Mouse (Mus musculus): ENCODE data around the gene Rad51c. TPM values are rescaled to one million over a fixed set of nuclear protein-coding genes. Genes with fewer than 3 reads are reported as not detected.
"Not testable (repeated sequence)": the region's sequence is repeated elsewhere in the genome, so short reads cannot be mapped to it uniquely, and the experiment has no call there.

Rad51c gene
- polyA plus RNA-seq, 1 experiment from 2014 or later: 4.5 TPM

DNA sequence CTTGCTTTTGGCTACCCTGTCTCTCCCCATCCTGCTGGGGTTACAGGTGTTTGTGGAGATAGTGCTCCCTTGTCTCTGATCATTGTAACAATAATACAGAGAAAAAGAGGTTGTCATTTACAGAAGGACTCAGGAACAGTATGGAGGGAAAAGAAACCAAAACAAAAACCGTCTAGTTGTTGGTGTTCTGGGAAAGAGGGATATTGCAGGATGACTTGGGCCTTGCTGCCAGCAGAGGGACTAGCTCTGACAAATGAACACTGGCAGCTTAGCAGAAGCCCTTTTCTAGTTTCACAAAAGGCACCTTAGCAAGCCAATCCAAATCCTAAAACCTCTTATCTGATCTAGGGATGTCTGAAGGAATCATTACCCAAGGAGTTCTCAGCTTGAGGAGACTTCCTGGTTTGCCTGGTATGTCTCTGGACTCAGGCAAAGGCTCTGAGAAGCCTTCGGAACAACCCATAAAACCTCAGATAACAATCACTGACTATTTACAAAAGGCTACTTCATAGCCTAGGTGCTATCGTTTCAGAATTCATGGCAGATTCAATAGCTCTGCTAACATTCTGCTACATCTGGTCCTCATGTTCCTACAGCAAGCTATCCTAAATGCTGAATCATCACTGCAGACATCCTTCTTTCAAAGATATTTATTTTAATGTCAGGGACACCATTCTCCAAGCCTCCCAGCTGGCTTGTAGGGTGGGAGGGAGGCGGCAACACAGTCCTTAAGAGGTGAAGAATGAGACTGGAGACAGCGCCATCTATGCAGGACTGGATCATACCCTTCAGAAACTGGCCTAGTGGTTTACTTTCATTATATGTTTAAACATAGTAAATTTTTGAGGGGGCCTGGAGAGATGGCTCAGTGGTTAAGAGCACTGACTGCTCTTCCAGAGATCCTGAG is 31.8 kb upstream of the Rad51c start:
- no peak overlapping the region for H3K9ac ChIP-seq (ENCODE audit: low read length)
- DNase-seq (ENCODE audit: low spot score) (no peak), ATAC-seq (no peak)
- no peaks in the 10 kb centered on the region for H3K36me3 ChIP-seq (ENCODE audit: control insufficient read depth, insufficient read depth, low read length)
- WGBS: 67% methylated on average over 5 of the region's 5 CpGs
- H3K27ac ChIP-seq (ENCODE audit: low read depth, low read length): no peak overlapping the region
- H3K4me3 ChIP-seq (ENCODE audit: low read depth, low read length): no peak overlapping the region
- no peaks in the 10 kb centered on the region for H3K27me3 ChIP-seq (replicated peaks; ENCODE audit: control insufficient read depth, insufficient read depth, low read length)
- H3K9me3 ChIP-seq (replicated peaks; ENCODE audit: control insufficient read depth, low read length): no peaks in the 10 kb centered on the region
- no peak overlapping the region for H3K4me2 ChIP-seq (ENCODE audit: low read length)
- no peaks in the 10 kb centered on the region for H3K4me1 ChIP-seq (ENCODE audit: control insufficient read depth, insufficient read depth, low read length)

DNA sequence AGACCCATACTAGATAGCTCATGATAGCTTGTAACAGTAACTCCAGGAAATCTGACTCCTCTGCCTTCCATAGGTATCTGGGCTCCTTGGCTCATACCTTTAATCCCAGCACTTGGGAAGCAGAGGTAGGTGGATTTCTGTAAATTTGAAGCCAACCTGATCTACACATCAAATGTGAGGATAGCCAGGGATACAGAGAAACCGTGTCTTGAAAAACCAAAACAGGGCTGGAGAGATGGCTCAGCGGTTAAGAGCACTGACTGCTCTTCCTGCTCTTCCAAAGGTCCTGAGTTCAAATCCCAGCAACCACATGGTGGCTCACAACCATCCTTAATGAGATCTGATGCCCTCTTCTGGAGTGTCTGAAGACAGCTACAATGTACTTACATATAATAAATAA is 30.4 kb upstream of the Rad51c start:
- not testable (repeated sequence) for H3K4me3 ChIP-seq (ENCODE audit: low read depth, low read length); H3K4me2 ChIP-seq (ENCODE audit: low read length); H3K27ac ChIP-seq (ENCODE audit: low read depth, low read length); ATAC-seq; DNase-seq (ENCODE audit: low spot score); H3K9me3 ChIP-seq (replicated peaks; ENCODE audit: control insufficient read depth, low read length); H3K36me3 ChIP-seq (ENCODE audit: control insufficient read depth, insufficient read depth, low read length); H3K4me1 ChIP-seq (ENCODE audit: control insufficient read depth, insufficient read depth, low read length); H3K27me3 ChIP-seq (replicated peaks; ENCODE audit: control insufficient read depth, insufficient read depth, low read length); H3K9ac ChIP-seq (ENCODE audit: low read length)
- WGBS: 96% methylated on average over 2 of the region's 2 CpGs

DNA sequence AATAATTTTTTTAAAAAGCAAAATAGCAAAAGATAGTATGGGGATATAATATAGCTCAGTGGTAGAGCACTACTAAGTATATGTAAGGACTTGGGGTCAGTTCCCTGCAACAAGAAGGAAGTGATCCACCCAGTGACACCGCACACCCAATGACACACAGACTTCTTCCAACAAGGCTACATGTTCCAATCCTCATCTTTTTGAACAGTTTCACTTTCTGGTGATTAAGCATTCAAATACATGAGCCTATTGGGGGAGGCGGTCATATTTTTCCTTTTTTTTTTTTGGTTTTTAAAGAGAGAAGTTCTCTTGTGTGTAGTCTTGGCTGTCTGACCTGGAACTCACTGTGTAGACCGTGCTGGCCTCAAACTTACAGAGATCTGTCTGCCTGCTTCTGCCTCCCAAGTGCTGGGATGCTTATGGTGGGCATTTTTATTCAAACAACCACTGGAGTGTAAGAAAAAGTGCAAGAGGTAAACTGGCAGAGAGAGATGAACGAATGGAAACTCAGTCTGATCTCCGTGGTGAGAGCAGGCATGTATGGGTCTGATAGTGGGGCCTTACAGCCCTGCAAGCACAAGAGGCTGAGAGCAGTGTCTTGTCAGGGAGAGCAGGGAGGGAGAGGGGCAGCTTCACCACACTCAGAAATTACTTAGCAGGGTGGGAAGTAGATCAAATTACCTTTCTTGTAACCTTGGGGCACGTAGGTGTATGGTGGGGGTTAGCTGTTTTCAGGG is 28.3 kb upstream of the Rad51c start:
- H3K9ac ChIP-seq (ENCODE audit: low read length): no peak overlapping the region
- ATAC-seq: no peak
- H3K4me3 ChIP-seq (ENCODE audit: low read depth, low read length): no peak overlapping the region
- H3K27ac ChIP-seq (ENCODE audit: low read depth, low read length): no peak overlapping the region
- H3K36me3 ChIP-seq (ENCODE audit: control insufficient read depth, insufficient read depth, low read length): no peaks in the 10 kb centered on the region
- no peaks in the 10 kb centered on the region for H3K9me3 ChIP-seq (replicated peaks; ENCODE audit: control insufficient read depth, low read length)
- no peak for DNase-seq (ENCODE audit: low spot score)
- H3K4me1 ChIP-seq (ENCODE audit: control insufficient read depth, insufficient read depth, low read length): no peaks in the 10 kb centered on the region
- no peak overlapping the region for H3K4me2 ChIP-seq (ENCODE audit: low read length)
- WGBS: 51% methylated on average over 6 of the region's 6 CpGs
- no peaks in the 10 kb centered on the region for H3K27me3 ChIP-seq (replicated peaks; ENCODE audit: control insufficient read depth, insufficient read depth, low read length)

DNA sequence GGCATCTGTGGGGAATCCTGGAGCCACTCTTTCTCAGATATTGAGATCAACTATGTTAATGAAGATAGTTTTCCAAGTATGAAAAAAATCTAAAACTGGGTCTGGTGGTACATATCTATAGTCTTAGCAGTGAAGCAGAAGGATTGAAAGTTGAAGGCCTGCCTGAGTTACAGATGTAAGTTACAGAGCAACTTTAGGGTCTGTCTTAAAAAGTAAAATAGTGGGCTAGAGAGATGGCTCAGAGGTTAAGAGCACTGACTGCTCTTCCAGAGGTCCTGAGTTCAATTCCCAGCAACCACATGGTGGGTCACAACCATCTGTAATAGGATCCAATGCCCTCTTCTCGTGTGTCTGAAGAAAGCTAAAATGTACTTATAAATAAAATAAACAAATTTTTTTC is 27.7 kb upstream of the Rad51c start:
- H3K9ac ChIP-seq (ENCODE audit: low read length): no peak overlapping the region
- no peak for DNase-seq (ENCODE audit: low spot score)
- H3K4me3 ChIP-seq (ENCODE audit: low read depth, low read length): no peak overlapping the region
- WGBS: 71% methylated on average over 1 of the region's 1 CpGs
- no peak overlapping the region for H3K4me2 ChIP-seq (ENCODE audit: low read length)
- no peaks in the 10 kb centered on the region for H3K36me3 ChIP-seq (ENCODE audit: control insufficient read depth, insufficient read depth, low read length)
- H3K9me3 ChIP-seq (replicated peaks; ENCODE audit: control insufficient read depth, low read length): no peaks in the 10 kb centered on the region
- no peaks in the 10 kb centered on the region for H3K27me3 ChIP-seq (replicated peaks; ENCODE audit: control insufficient read depth, insufficient read depth, low read length)
- H3K27ac ChIP-seq (ENCODE audit: low read depth, low read length): no peak overlapping the region
- H3K4me1 ChIP-seq (ENCODE audit: control insufficient read depth, insufficient read depth, low read length): no peaks in the 10 kb centered on the region
- no peak for ATAC-seq

DNA sequence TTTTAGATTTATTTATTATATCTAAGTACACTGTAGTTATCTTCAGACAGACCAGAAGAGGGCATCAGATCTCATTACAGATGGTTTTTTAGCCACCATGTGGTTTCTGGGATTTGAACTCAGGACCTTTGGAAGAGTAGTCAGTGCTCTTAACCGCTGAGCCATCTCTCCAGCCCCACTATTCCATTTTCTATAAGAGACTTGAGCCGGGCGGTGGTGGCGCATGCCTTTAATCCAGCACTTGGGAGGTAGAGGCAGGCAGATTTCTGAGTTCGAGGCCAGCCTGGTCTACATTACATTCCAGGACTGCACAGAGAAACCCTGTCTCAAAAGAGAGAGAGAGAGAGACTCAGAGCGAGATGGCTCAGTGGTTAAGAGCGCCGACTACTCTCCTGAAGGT is 27.1 kb upstream of the Rad51c start:
- H3K9ac ChIP-seq (ENCODE audit: low read length); H3K4me3 ChIP-seq (ENCODE audit: low read depth, low read length); H3K4me1 ChIP-seq (ENCODE audit: control insufficient read depth, insufficient read depth, low read length); DNase-seq (ENCODE audit: low spot score); H3K4me2 ChIP-seq (ENCODE audit: low read length); H3K27me3 ChIP-seq (replicated peaks; ENCODE audit: control insufficient read depth, insufficient read depth, low read length); H3K36me3 ChIP-seq (ENCODE audit: control insufficient read depth, insufficient read depth, low read length); H3K27ac ChIP-seq (ENCODE audit: low read depth, low read length); H3K9me3 ChIP-seq (replicated peaks; ENCODE audit: control insufficient read depth, low read length); ATAC-seq: not testable (repeated sequence)
- 93% methylated on average over 8 of the region's 8 CpGs for WGBS

DNA sequence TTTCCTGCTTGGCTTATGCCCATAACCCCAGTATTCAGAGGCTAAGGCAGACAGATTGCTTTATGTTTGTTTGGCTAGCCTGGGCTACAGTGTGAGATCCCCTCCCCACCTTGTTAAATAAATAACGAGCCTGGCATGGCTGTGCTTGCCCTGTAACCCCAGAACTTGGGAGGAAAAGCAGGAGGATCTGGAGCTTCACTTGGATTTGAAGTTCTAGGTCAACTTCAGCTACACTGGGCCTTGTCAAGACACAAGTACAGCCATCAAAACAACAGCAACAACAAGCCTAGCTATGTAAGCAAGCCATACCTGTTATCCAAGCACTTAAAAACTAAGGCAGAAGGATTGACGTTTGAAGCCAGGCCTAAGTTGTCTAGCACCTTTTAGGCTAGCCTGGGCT is 25.6 kb upstream of the Rad51c start:
- Histone ChIP-seq H3K27me3 (replicated peaks; ENCODE audit: control insufficient read depth, insufficient read depth, low read length) (no peaks in the 10 kb centered on the region), H3K27ac (ENCODE audit: low read depth, low read length) (no peak overlapping the region), H3K4me2 (ENCODE audit: low read length) (no peak overlapping the region), H3K4me1 (ENCODE audit: control insufficient read depth, insufficient read depth, low read length) (peaks cover 3% of the 10 kb centered on the region; the same call in 1 of the 2 replicates), H3K4me3 (ENCODE audit: low read depth, low read length) (no peak overlapping the region), H3K9me3 (replicated peaks; ENCODE audit: control insufficient read depth, low read length) (no peaks in the 10 kb centered on the region), H3K9ac (ENCODE audit: low read length) (no peak overlapping the region), H3K36me3 (ENCODE audit: control insufficient read depth, insufficient read depth, low read length) (no peaks in the 10 kb centered on the region)
- WGBS: 73% methylated on average over 2 of the region's 2 CpGs
- ATAC-seq (no peak), DNase-seq (ENCODE audit: low spot score) (no peak)

DNA sequence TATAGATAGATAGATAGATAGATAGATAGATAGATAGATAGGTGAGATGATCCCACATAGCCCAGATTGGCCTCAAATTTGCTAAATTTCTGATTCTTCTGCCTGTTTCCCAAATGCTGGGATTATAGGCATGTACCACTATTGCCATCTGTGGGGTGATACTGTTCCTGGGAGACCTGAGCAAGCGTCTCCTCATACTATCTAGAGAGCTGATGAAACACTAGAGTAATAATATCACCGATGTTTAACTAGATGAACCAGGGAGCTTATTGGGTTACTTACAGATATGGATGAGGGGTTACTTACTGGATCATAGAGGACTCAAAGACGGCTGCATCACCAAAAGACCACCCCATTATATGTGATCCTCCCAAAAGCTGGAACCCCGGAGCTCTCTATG is 24.6 kb upstream of the Rad51c start:
- ATAC-seq: no peak
- H3K4me1 ChIP-seq (ENCODE audit: control insufficient read depth, insufficient read depth, low read length): peaks cover 3% of the 10 kb centered on the region; the same call in 1 of the 2 replicates
- H3K9ac ChIP-seq (ENCODE audit: low read length): no peak overlapping the region
- no peak overlapping the region for H3K27ac ChIP-seq (ENCODE audit: low read depth, low read length)
- H3K9me3 ChIP-seq (replicated peaks; ENCODE audit: control insufficient read depth, low read length): no peaks in the 10 kb centered on the region
- DNase-seq (ENCODE audit: low spot score): no peak
- H3K4me3 ChIP-seq (ENCODE audit: low read depth, low read length): no peak overlapping the region
- H3K4me2 ChIP-seq (ENCODE audit: low read length): no peak overlapping the region
- 82% methylated on average over 4 of the region's 4 CpGs for WGBS
- no peaks in the 10 kb centered on the region for H3K27me3 ChIP-seq (replicated peaks; ENCODE audit: control insufficient read depth, insufficient read depth, low read length)
- no peaks in the 10 kb centered on the region for H3K36me3 ChIP-seq (ENCODE audit: control insufficient read depth, insufficient read depth, low read length)

DNA sequence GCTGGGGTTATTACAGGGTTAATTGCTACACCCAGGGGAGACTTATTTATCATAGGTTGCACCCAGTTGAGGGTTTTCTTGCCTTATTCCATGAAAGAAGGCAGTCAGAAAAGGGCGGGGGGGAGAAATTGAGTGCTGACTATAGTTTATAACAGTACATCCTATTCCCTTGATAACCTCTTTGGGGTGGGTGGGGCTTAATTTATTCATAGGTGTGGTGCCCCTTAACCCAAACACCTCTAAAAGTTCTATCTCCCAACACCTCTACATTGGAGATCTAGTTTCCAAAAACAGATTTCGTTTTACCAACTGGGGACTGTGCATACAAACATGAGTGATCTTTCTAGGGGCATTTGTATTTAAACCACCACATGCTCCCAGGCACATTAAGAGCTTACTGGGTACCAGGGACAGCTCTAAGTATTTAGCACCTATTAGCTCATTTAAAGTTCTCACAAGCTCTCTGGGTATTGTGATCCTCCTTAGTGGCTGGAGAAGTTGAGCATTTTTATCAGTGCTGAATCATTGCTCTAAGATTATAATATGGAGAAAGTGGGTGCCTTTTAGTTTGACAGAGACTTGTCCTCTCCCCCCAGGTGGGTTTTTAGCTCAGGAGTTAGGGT is 23.4 kb upstream of the Rad51c start:
- Histone ChIP-seq H3K27me3 (replicated peaks; ENCODE audit: control insufficient read depth, insufficient read depth, low read length) (no peaks in the 10 kb centered on the region), H3K4me1 (ENCODE audit: control insufficient read depth, insufficient read depth, low read length) (peaks cover 5% of the 10 kb centered on the region; the same call in 1 of the 2 replicates), H3K4me2 (ENCODE audit: low read length) (no peak overlapping the region), H3K27ac (ENCODE audit: low read depth, low read length) (no peak overlapping the region), H3K36me3 (ENCODE audit: control insufficient read depth, insufficient read depth, low read length) (no peaks in the 10 kb centered on the region), H3K4me3 (ENCODE audit: low read depth, low read length) (no peak overlapping the region), H3K9ac (ENCODE audit: low read length) (no peak overlapping the region), H3K9me3 (replicated peaks; ENCODE audit: control insufficient read depth, low read length) (no peaks in the 10 kb centered on the region)
- ATAC-seq: no peak
- 71% methylated on average over 2 of the region's 2 CpGs for WGBS
- DNase-seq (ENCODE audit: low spot score): no peak

Measured in forebrain, embryonic 14.5 days (tissue).